Mouse (Mus musculus) left cerebral cortex, postnatal 10 days (tissue): ENCODE results near the gene Mboat1. TPM values are rescaled to one million over a fixed set of nuclear protein-coding genes. Genes with fewer than 3 reads are reported as not detected.

Experiments
- DNase-seq, 2 experiments: peaks; one replicate each; pipeline ENCODE4 v3.0.0; 2021 to 2022; ENCODE audit warnings: low spot score in 2 of 2, mixed read lengths in 1 of 2; ENCODE audit errors: extremely low spot score in 1 of 2
- intact Hi-C: fragments of 180-260 bp; cut with DNase I; formaldehyde crosslinking; loops from one replicate; pipeline ENCODE4 v1.15.1; 2025
- total RNA-seq, 2 experiments: library from RNA; stranded (reverse); gene quantifications; 2 replicates each; pipeline ENCODE4 v1.2.3; 2021

Mboat1 gene
- total RNA-seq, 2 experiments from 2014 or later, result 1.1 to 1.9 TPM

DNA sequence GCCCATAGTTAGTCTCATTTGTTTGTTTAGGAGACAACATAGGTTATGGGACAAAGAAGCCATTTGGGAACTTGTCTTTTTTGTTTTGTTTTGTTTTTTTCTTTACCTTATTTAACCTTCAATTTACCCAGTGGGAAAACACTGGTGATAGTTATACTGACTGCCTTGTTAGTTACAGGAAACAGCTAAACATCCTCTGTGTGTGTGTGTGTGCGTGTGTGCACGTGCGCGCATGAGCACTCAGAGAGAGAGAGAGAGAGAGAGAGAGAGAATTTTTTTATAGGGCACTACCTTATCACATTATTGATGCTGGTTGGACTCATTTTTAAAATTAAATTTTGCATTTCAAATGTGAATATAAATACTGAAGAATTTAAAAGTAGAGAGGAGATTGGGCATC is 38.3 kb downstream of the Mboat1 start:
- DNase-seq, result no peak
- intact Hi-C loops, result no loop called here

DNA sequence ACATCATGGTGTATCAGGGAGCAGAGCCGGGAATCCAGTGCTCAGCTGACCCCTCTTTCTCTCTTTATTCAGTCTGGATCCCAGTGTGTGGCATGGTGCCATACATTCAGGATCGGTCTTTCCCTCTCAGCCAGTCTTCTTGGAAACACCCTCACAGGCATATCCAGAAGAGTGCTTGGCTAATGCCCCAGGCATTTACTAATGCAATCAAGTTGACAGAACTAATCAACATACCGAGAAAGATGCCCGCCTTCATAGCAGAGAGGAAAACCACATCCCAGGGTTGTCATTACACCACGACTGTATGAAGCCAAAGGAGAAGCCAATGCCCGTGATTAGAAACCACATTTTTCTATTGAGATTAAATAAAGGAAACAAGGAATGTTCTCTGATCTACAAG is 41.1 kb downstream of the Mboat1 start:
- DNase-seq, result no peak
- intact Hi-C loops, result no loop called here

DNA sequence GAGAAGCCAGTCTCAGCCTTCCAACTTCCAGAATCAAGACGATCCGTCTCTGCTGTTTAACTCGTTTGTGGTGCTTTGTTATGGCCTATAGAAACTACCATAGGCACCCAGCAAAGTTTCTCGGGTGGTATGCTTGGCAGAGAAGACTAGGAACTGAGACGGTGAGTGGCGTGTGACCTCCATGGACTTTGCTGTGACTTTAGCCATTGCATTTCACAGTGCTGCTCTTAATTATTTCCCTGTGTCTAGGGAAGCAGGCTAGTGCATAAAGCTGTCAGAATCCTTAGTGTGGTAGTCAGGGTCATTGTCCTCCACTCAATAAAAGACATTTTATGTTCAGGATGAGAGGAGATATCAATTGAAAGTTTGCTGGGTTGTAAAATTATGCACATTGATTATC is 49.3 kb downstream of the Mboat1 start:
- DNase-seq, result no peak
- intact Hi-C loops, result no loop called here

DNA sequence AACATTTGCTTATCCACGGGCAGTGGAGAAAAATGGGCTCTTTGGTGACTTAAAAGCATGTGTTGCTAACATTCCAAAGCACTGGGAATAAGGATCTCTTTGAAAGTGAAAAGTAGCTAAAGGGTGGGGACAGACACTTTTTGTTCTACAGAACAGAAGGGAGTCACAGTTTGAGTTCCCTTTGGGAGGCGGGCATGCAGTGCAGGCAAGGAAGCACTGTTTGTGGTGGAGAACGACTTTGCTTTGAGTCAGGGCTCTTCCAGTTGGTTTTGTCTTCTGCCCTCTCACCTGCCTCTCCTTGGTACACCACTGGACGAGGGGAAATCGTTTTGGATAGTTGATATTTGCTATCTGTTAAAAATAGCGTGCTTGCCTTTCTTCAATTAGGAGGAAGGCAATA is 49.7 kb downstream of the Mboat1 start:
- DNase-seq, result no peak
- intact Hi-C loops, result no loop called here

DNA sequence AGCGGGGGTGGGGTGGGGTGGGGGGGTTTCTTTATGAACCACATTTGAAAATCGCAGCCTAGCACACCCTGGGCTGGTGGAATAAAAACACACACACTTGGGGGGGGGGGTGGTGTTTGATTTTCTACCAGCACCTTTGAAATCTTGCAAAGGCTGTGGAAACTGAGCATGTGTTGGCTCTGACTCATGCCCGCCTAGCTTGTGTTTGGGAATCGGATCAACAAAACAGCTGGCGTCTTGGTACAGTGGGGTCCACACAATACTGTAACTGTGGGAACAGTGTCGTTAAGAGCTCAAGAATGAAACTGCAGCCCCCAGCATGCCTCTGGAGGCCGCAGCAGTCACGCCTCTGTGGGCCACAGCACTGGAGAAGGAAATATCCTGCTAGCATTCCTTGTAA is 50.2 kb downstream of the Mboat1 start:
- intact Hi-C loops, result no loop called here

DNA sequence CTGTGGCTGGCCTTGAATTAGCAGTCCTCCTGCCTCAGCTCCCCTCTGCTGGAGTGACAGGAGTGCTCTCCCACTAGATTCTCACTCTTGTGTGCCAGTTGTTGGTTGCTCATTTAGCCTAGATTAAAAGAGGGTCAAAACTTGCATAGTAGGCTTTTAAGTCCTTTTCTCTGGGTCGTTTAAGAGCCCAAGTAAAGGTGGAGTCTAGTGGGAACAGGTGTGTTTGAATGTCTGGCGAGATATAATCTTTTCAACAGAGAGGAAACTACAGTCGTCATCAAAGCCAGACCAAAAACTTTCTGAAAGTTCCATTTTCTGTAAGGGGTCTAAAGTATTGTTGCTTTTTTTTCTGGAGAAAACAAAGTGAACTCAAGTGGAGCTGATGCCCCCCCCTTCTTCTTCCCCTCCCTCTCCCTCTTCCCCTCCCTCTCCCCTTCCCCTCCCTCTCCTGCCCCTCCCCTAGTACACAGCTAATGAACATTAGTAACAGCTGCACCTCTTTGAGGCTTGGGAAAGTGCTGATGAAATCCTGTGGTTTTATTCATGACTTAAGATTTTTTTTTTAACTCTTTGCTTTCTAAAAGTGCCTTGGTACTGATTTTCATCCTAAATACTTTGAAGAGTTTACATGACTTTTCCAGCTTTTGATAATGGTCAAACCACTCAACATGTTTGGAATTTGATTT is 55.9 kb downstream of the Mboat1 start:
- intact Hi-C loops, result no loop called here
- no peak for DNase-seq

More for the DNA sequence above, 50.2 kb downstream of the Mboat1 start:
- peak; percentile 40 to 59 for DNase-seq

DNA sequence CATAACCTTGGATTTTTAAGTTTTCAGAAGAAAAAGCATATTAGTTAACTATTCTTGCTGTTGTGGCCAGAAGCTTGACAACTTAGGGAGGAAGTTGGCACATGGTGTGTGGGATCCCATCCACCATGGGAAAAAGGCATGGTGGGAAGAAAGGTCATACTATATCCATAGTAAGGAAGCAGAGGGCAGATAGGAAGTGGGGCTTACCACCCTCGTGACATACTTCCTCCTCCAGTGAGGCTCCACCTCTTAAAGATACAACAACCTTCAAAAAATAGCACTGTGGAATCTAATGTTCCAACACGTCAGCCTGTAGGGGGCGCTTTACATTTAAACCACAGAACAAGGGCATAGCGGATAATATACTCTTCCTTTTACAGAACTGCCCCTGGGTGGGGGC is 57.1 kb downstream of the Mboat1 start:
- no peak for DNase-seq
- intact Hi-C loops, result no loop called here

DNA sequence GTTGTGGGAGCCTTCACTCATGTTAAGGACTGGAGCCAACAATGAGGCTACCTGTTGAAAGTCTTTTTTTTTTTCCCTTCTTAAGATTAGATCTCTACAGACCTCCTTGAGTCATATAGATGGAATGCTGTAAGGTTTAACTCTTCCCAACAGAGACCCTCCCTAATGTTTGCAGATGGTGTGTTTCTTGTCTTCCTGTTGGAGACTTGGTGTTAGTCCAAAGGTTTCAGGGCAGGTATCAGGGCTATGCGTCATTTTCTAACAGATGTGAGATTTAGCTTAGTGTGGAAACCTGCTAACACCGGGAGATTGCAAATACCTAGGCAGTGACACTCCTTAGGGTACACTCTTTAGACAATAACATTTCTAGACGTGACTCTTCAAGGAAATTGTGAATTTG is 58.5 kb downstream of the Mboat1 start:
- no peak for DNase-seq
- intact Hi-C loops, result no loop called here

DNA sequence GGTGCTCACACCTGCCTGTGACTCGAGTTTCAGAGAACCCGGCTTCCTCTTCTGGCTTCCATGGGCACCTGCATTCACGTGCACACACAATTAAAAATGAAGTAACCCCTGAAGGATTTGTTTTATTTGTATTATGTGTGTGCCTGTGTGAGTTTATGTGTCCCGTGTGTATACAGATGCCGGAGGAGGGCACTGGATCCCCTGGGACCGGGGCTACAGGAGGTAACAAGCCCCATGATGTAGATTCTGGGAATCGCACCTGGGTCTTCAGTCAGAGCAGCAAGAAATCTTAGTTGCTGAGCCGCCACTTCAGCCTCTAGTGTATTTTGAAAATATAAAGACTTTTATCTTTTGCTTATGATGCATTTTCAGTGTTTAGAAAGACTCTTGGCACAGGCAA is 60.4 kb downstream of the Mboat1 start:
- intact Hi-C loops, result no loop called here
- no peak for DNase-seq

DNA sequence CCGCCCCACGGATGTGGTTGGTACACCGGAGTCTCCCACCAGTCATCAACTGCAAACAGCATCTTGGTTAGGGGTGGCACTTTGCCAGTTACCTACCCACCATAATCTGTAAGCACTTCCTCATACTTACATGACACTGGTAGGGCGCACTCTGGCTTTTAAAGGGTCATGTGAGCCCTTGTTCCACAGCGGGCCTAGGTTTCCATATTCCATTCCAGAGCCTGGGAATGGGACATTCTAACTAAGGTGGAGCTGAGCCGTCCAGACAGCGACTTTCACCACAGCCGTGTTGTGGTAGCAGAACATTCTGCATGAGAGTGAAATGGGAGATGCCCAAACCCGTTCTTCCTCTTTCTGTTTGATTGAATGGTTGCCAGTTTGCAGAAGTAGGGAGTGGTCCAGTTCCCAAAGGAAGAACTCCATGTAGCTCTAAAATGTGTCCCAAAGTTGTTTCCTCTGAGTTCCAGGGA is 61.8 kb downstream of the Mboat1 start:
- intact Hi-C loops, result no loop called here
- no peak for DNase-seq

DNA sequence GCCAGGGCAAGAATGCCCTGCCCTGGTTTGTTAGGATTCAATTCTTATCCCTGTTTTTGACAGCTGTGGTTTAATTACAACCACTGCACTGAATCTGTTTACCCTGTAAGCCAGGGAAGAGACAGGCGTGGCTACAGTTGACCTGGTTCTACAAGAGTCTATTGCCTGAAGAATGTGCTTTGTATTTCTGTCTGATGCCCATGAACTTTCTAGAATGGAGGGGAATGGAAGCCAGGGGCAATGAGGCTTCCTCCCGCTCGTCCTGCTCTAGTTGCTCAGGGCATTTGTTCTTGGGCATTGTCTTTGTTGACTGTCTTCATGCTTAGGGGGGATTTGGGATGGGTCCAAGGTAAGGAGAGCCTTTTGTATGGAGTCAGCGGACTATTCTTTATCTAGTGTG is 63.5 kb downstream of the Mboat1 start:
- no peak for DNase-seq
- intact Hi-C loops, result no loop called here

DNA sequence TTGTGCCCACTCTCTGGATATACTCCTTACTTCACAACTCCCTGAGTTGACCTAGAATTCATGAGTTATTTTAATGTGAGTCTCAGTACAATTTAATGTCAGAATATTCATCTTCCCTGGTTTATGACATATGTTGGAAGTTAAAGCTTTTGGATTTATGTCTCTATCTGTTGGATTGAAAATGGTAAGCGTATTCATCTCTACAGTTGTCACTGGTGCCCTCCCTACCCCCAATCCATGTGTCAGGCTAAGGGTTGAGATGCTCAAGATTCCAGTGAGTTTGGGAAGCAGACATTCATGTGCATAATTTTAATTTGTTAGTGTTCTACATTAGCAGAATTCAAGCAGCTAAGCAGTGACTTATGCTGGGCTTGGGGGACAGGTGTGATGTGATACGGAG is 64.4 kb downstream of the Mboat1 start:
- intact Hi-C loops, result no loop called here
- no peak for DNase-seq

DNA sequence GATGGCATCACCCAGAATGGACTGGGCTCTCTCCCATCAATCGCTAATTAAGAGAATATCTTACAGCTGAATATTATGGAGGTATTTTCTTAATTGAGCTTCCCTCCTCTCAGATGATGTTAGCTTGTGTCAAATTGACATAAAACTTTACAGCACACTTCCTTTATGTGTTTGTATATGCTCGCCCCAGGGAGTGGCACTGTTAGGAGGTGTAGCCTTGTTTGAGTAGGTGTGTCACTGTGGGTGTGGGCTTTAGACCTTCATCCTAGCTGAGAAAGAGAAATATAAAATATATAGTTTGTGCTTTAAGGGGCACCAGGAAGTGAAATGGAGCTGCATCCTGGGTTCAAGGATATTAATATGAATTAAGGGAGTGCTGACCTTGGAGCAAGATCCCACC is 66.7 kb downstream of the Mboat1 start:
- intact Hi-C loops, result no loop called here
- DNase-seq, result no peak

DNA sequence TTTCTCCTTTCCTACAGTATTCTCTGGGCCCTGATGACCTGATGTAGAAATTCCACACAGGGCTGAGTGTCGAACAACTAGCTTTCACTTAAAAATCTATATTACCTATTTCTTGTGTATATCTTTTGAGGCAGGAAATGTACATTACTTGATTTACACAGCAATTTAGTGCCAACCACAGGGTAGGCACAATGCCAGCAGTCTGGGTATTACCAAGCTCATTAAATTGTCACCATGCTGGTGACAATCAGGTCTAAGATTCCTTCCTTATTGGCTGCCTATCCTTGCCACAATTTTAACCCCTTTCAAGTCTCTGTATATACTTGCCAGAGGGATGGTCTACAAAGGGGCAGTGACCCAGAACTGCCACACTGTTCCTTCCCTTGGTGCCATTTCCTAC is 71.9 kb downstream of the Mboat1 start:
- intact Hi-C loops, result no loop called here
- DNase-seq, result no peak

DNA sequence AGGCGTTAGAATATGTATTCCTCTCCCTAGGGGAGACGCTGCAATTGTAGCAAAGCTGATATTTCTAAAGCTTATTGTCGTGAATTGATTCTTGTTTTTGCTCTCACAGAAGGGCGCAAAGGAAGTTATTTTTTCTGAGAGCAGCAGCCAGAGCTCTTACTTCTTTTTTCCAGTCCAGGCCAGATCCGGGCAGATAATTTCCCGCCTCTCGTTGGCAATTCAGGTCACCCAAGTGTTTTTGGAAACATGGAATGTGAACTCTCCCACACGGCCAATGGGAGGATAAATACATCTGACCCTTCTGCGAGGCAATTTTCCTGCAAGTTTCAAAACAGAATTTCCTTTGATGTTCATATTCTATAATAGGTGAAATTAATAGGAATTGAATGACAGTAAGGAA is 77.0 kb downstream of the Mboat1 start:
- intact Hi-C loops, result no loop called here
- DNase-seq, result no peak

DNA sequence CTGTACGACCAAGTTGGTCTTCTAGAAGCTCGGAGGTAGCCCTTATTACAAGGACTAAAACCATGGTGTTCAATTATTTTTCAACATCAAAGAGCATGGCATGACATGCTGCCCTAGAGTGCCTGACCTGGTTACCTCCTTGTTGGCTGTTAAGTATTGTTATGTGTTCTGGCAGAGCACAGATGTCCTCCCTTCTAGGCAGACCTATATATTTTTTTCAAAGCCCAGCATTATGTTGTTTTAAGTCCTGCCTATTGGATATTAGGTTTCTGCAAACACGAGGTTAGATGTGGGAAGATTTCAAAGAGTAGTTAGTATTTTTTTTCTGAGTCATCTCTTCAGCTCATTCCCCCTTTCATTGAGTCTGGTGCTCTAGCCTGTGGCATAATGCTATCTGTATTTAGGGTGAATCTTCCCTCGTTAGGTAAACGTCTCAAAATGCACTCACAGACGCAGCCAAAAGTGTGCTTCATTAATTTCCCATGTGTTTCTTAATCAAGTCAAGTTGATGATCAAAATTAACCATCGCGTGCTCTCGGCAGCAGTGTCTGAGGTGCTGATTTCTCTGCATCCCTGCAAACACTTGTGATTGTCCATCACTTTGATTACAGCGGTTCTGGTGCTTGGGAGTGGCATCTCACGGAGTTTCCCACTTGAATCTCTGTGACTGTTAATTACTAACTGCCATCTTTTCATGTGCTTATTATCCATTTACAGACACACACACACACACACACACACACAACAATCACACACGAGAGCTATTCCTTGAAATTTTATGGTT is 81.5 kb downstream of the Mboat1 start:
- intact Hi-C loops, result no loop called here
- no peak for DNase-seq

DNA sequence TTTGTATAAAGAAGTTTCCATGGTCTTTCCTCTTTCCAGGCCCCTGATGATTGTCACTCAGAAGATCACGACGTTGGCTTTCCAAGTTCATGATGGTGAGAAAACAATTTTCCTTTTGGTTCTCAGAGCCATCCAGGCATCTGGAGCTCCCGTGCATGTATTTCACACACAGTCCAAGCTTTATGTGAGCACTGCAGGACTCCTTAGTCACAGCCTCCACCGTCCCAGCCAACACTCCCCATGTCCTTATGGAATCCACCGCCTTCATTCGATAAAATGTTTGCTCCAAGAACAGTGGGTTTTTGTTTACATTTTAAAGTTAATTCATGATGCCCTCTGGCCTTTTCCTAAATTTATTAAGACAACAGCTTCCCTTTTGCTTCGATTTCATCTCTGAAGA is 83.3 kb downstream of the Mboat1 start:
- intact Hi-C loops, result no loop called here

DNA sequence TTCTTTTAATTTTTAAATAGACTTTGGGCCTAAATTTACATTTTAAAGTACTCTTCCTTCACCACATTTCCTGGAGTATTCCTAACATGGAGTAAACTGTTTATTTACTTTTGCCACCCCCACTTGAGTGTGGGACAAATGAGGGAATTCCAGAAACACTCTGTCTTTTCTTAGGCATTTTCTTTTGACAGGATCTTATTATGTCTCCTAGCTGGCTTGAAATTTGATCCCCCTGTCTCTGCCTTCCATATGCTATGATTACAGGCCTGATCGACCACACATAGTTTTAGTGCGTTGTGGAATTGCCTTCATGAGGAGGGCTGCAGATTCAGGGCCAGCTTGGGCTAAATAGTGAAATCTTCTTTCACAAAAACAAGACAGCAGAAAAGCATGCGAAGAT is 85.0 kb downstream of the Mboat1 start:
- DNase-seq, result no peak
- intact Hi-C loops, result no loop called here

More for the DNA sequence above, 83.3 kb downstream of the Mboat1 start:
- DNase-seq, result no peak

DNA sequence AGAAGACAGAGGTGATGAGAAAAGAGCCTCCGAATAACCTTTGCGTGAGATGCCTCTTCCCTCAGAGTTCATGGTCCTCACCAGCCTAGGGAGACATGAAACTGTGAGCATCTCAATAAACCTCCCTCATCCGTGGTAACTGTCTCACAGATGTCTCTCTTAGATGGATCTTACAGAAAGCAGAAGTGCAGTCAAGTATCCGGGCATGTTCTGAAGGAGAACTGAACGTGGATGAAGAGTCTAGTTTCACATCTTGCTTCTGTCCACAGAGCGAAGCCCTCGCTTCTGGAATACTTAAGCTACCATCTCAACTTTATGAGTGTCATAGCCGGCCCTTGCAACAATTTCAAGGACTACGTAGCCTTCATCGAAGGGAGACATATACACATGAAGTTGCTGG is 87.8 kb downstream of the Mboat1 start:
- intact Hi-C loops, result no loop called here
- DNase-seq, result no peak

DNA sequence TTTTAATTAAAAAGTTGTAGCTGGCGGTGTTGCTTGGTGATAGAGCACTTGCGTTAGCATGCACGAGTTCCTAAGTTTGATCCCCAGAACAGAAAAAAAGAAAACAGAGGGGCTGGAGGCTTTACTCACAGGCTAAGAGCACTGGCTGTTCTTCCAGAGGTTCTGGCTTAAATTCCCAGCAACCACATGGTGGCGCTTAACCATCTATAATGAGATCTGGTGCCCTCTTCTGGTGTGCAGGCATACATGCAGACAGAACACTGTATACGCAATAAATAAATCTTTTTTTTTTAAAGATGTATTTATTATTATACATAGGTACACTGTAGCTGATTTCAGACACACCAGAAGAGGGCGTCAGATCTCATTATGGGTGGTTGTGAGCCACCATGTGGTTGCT is 88.4 kb downstream of the Mboat1 start:
- intact Hi-C loops, result no loop called here
- DNase-seq, result no peak

DNA sequence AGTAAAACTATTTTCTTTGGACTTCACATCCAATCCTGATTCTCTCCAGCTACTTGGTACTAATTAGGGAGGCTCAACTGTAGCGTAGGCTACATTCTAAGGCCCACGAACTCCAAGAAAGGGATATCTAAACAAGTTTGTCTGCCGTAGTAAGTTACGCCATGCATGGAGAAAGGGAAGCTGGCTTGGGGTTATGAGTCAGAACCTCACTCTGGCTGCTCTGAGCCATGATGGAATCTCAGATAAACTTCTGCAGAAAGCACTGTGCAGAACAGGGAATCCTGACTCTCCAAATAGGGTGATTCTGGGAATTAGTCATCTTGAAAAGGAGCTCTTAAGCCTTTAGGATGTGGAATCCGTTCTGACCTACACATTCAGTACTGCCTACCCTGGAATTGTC is 92.5 kb downstream of the Mboat1 start:
- intact Hi-C loops, result no loop called here
- no peak for DNase-seq
